Mouse (Mus musculus): Measurements from ENCODE around the gene Mymx.

DNA sequence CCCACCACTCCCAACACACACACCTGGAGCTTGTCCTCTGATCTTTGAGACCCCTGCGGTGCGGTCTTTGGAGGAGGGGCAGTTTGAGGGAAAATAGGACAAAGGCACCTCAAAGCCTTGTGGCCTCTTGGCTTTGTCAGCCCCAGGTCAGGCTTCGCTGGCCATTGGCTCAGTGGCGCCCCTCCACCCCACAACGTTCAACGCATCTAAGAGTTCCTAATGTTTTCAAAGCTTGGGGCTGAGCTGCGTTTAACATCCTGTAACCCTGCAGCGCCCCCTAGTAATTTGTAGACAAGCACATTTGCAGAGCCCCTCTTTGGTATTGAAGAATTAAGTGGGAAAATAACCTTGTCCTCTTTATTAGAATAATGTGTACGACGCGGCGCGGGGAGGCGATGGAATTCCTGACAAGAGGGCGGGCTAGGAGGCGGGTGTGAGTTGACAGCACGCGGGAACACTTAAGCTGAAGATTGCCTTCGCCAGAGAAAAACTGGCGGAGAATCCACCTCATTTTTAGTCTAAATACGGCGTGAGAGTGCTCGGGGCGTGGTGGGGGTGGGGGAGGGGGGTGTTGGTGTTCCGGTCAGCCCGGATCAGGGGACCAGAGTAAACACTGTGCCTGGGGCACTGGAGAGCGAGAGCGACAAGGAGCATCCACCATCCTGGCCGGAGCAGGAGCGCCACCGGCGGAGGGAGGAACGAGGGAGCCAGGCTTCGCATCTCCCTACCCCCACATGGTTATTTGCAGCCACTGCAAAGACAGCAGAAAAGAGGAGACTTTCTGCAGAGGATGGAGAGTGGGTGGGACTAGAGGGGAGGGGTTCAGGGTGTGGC lies 28.2 kb upstream of the Mymx start:
- TF ChIP-seq MAX (IDR thresholded peaks at IDR 0.05; ENCODE audit: low read depth): no peak
- TF ChIP-seq POLR2A (IDR thresholded peaks at IDR 0.05; ENCODE audit: insufficient read length, low read depth): no peak
- TF ChIP-seq USF1 (IDR thresholded peaks at IDR 0.05; ENCODE audit: low read depth): no peak
- no peak for TF ChIP-seq E2F4 (IDR thresholded peaks at IDR 0.05; ENCODE audit: insufficient read depth)
- TF ChIP-seq MYOD1 (IDR thresholded peaks at IDR 0.05; ENCODE audit: control insufficient read depth in 1 of 3, insufficient read length in 2 of 3, low read depth in 2 of 3): no peak
